Mouse (Mus musculus) T-cell, adult 2 months (primary cell): Measurements from ENCODE around the gene Saa2.

ENCODE experiments used
- DNase-seq: peaks from one replicate; pipeline ENCODE4 v3.0.0; 2022; ENCODE audit warnings: low spot score

The Saa2 gene

GRCm38 (mm10) chr7:46762601-46763000 lies 11.0 kb downstream of the Saa2 start:
- DNase-seq = no peak

- no peak for DNase-seq
Observed at GRCm38 (mm10) chr7:46764672-46765071, 13.1 kb downstream of the Saa2 start.

- no peak for DNase-seq
Observed at GRCm38 (mm10) chr7:46767371-46767770, 15.8 kb downstream of the Saa2 start.

- no peak for DNase-seq
Observed at GRCm38 (mm10) chr7:46768451-46768850, 16.9 kb downstream of the Saa2 start.

- DNase-seq = peak; percentile 6
Observed at GRCm38 (mm10) chr7:46770706-46771105, 19.1 kb downstream of the Saa2 start.

GRCm38 (mm10) chr7:46789177-46789849 lies 37.7 kb downstream of the Saa2 start:
- DNase-seq = no peak

- no peak for DNase-seq
Observed at GRCm38 (mm10) chr7:46793871-46794270, 42.3 kb downstream of the Saa2 start.

- peak; percentile 99 for DNase-seq
Observed at GRCm38 (mm10) chr7:46795287-46796205, 44.0 kb downstream of the Saa2 start, which contains the start of the genes Hps5 and Gtf2h1. Gene Hps5, minus strand, starts transcription at chr7:46796064. Gene Gtf2h1, plus strand, starts transcription at chr7:46796103.

- DNase-seq = no peak
Observed at GRCm38 (mm10) chr7:46796206-46796679, 44.7 kb downstream of the Saa2 start.

GRCm38 (mm10) chr7:46796779-46797178 lies 45.2 kb downstream of the Saa2 start:
- no peak for DNase-seq
